Mouse (Mus musculus) megakaryocyte-erythroid progenitor cell, adult 5 weeks (primary cell): ENCODE results near the gene Gzma. TPM values are rescaled to one million over a fixed set of nuclear protein-coding genes. Genes with fewer than 3 reads are reported as not detected.

Experiments
- polyA plus RNA-seq: library from polyadenylated mRNA; stranded (reverse); fragments of >175 nt; gene quantifications from 2 replicates; pipeline ENCODE4 v1.2.3, GENCODE M21; 2012

Gene Gzma
- 0.56 and 0.62 TPM in 2 replicates for polyA plus RNA-seq

DNA sequence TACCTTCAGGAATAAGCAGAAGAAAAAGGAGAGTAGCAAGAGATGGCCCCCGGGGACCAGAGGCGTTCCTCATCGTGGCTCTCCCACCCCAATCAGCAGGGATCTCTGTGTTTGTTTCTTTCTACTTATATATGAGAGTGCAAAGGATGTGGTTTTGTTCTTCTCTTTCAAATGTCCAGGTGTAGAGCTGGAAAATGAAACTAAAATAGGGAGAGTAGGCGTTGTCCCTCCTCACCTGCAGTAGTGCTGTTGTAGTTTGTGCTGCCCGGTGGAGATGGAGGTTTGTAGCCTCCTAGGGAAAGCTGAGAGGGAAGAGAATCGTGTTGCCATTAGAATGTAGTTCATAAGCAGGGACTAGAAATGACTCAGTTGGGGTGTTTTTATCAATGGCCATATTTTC is at the start of gene Gzma:
TSS of gene Gzma (minus strand) at position 103 of the 400 bp plus-strand sequence.

DNA sequence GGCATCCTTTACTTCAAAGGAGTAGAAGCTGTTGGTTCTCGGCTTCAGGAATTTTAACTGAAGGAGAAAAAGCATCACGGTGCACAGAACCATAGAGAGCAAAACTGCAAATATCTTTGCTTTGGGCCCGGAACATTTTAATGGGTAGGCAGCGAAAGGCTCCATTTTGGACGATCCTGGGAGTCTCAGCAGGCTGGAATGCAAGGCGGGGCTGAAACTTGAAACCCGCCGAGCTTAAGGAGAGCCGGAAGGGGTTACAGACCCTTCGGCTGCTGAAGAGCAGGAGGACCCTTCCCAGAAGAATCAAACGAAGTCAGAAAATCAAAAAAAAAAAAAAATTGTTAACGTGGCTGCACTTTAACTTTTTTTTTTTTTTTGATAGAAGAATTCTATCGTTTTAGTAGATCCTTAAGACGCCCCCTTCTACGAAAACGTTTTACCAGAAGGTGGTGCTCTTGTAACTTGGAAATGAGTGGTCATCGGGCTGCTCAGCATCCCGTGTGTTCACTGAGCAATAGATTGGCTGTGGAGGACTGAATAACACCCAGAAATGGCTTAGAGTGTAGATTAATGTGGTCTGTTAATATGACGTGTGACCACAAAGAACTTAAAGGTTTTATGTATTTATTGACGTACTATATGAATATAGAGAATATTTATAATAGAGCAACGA is 54.4 kb downstream of the Gzma start, which contains the start of gene Gpx8:
TSS of gene Gpx8 (minus strand) at position 200 of the 673 bp plus-strand sequence.

Other genes with a start within 250 kb of the Gzma start
- gene Mtrex, start 173.6 kb downstream of the Gzma start, polyA plus RNA-seq: 3.0 and 3.6 TPM in 2 replicates
- gene Dhx29, start 173.5 kb downstream of the Gzma start, polyA plus RNA-seq: 6.2 and 6.3 TPM in 2 replicates
- gene Ccno, start 113.2 kb downstream of the Gzma start, polyA plus RNA-seq: 8.7 and 10.1 TPM in 2 replicates
- not detected in 2 replicates for gene Mcidas, start 107.1 kb downstream of the Gzma start, polyA plus RNA-seq
- gene Cdc20b, start 65.9 kb downstream of the Gzma start, polyA plus RNA-seq: not detected in 2 replicates
- 0.27 TPM in 1 of 2 replicates, not detected in the other for gene Gpx8, start 54.6 kb downstream of the Gzma start, polyA plus RNA-seq
- gene Esm1, start 108.7 kb upstream of the Gzma start, polyA plus RNA-seq: 0.06 and 0.08 TPM in 2 replicates
- gene Gzmk, start 124.9 kb upstream of the Gzma start, polyA plus RNA-seq: not detected in 2 replicates
- gene BC067074, start 192.2 kb upstream of the Gzma start, polyA plus RNA-seq: not detected in 2 replicates